8 mouse cellular contexts compared by ENCODE assay signal in genomic region chr13:72639441-72640130, GRCm38 (mm10). TPM values are rescaled to one million over a fixed set of nuclear protein-coding genes. Genes with fewer than 3 reads are reported as not detected.
A peak's percentile ranks its signal among the peaks of the same experiment; 100 is the strongest.
DNase-seq lines count a peak whose midpoint lies in the region; ATAC-seq and TF ChIP-seq lines count a peak whose summit lies in the region.

No protein-coding gene starts in this region.

- ATAC-seq in forebrain, postnatal 0 days: peak; percentile 76
- peak; percentile 62 for ATAC-seq in neural tube, embryonic 14.5 days (ENCODE audit: low read depth)

- H3K4me1 ChIP-seq in bone marrow macrophage, adult 2 months (ENCODE audit: control insufficient read depth, insufficient read depth, low read length): 0 out of 2 replicates have a peak, but pooled peaks cover 2% of the 10 kb centered on the region
- H3K4me1 ChIP-seq in forebrain, postnatal 0 days (ENCODE audit: insufficient read depth): no peaks in the 10 kb centered on the region
- peaks cover 9% of the 10 kb centered on the region; the same call in 1 of the 2 replicates for H3K4me1 ChIP-seq in neural tube, embryonic 14.5 days (ENCODE audit: control insufficient read depth, insufficient read depth, low read length)

- H3K4me2 ChIP-seq in forebrain, postnatal 0 days (ENCODE audit: low read depth): peak overlapping the region; percentile 52
- peak overlapping the region; percentile 62 for H3K4me2 ChIP-seq in neural tube, embryonic 14.5 days (ENCODE audit: low read depth, low read length)

- no peaks in the 10 kb centered on the region for H3K36me3 ChIP-seq in forebrain, postnatal 0 days (ENCODE audit: insufficient read depth)
- H3K36me3 ChIP-seq in neural tube, embryonic 14.5 days (ENCODE audit: control insufficient read depth, insufficient read depth, low read length): no peaks in the 10 kb centered on the region

- H3K9me3 ChIP-seq in forebrain, postnatal 0 days (ENCODE audit: low read length): no peaks in the 10 kb centered on the region
- no peaks in the 10 kb centered on the region for H3K9me3 ChIP-seq in neural tube, embryonic 14.5 days (ENCODE audit: control insufficient read depth, low read length)

- no peak overlapping the region for H3K9ac ChIP-seq in forebrain, postnatal 0 days
- H3K9ac ChIP-seq in neural tube, embryonic 14.5 days (replicated peaks; ENCODE audit: low read depth, low read length): 0 out of 2 replicates have a peak overlapping the region, but pooled peaks have one; percentile 16

- no peak for DNase-seq in layer of hippocampus, adult 2 months (ENCODE audit: low spot score in 2 of 2)
- DNase-seq in layer of hippocampus, postnatal 36 days: no peak
- peak; percentile 74 for DNase-seq in forebrain, postnatal 0 days
- DNase-seq in kidney, postnatal 4 days: peak; percentile 27 to 55
- no peak for DNase-seq in urinary bladder, postnatal 10 days (ENCODE audit: low spot score)
- no peak for DNase-seq in layer of hippocampus, adult 18-20 months (ENCODE audit: low spot score in 2 of 2)

- no peak for TF ChIP-seq POLR2A in bone marrow macrophage, adult 2 months (IDR thresholded peaks at IDR 0.05; ENCODE audit: borderline replicate concordance, low read depth, low read length)

- H3K27me3 ChIP-seq in forebrain, postnatal 0 days (ENCODE audit: insufficient read depth, low read length): peaks cover 71% of the 10 kb centered on the region
- peaks cover 50% of the 10 kb centered on the region for H3K27me3 ChIP-seq in neural tube, embryonic 14.5 days (ENCODE audit: control insufficient read depth, insufficient read depth, low read length)

- peak overlapping the region; percentile 48 for H3K4me3 ChIP-seq in layer of hippocampus, adult 2 months
- peak overlapping the region; percentile 58 for H3K4me3 ChIP-seq in bone marrow macrophage, adult 2 months (ENCODE audit: insufficient read depth, low read length)
- H3K4me3 ChIP-seq in forebrain, postnatal 0 days (ENCODE audit: low read depth, low read length): peak overlapping the region; percentile 27
- H3K4me3 ChIP-seq in neural tube, embryonic 14.5 days (ENCODE audit: low read depth, low read length): peak overlapping the region; percentile 26

- no peak overlapping the region for H3K27ac ChIP-seq in layer of hippocampus, adult 2 months
- H3K27ac ChIP-seq in bone marrow macrophage, adult 2 months (ENCODE audit: insufficient read depth, low read depth, low read length): no peak overlapping the region
- H3K27ac ChIP-seq in forebrain, postnatal 0 days (ENCODE audit: low read depth, low read length): no peak overlapping the region
- no peak overlapping the region for H3K27ac ChIP-seq in neural tube, embryonic 14.5 days (ENCODE audit: low read depth, low read length)

- under 1% methylated on average over 32 of the region's 32 CpGs for WGBS in forebrain, postnatal 0 days
- WGBS in neural tube, embryonic 14.5 days: 1% methylated on average over 32 of the region's 32 CpGs

- no peak for TF ChIP-seq CTCF in layer of hippocampus, adult 2 months (conservative IDR thresholded peaks at IDR 0.05)
- no peak for TF ChIP-seq CTCF in bone marrow macrophage, adult 2 months (IDR thresholded peaks at IDR 0.05; ENCODE audit: low read depth, low read length)
- no peak for TF ChIP-seq CTCF in forebrain, postnatal 0 days (IDR thresholded peaks at IDR 0.05; ENCODE audit: low read depth)

RNA-seq across cellular contexts. Expression of gene Irx2, which starts 11.0 kb away (rescaled TPM):
- under 1 TPM in 1 of 2 experiments, not detected in 1; 0.54 TPM for total RNA-seq in layer of hippocampus, adult 2 months (2021)
- total RNA-seq in layer of hippocampus, postnatal 36 days (2021): not detected
- polyA plus RNA-seq in bone marrow macrophage, adult 2 months (2012; ENCODE audit: insufficient read depth, insufficient read length, missing spikeins): not detected in 2 replicates
- total RNA-seq in forebrain, postnatal 0 days (2014; rRNA removed): 2.4 and 3.1 TPM in 2 replicates
- polyA plus RNA-seq in forebrain, postnatal 0 days (2015; fragmentation: Nextera tagmentation; extraction: Ambion mirVana): 0.98 and 2.6 TPM in 2 replicates
- polyA plus RNA-seq in neural tube, embryonic 14.5 days (2014; fragmentation: Nextera tagmentation; extraction: Ambion mirVana): 8.6 and 11.6 TPM in 2 replicates
- under 1 TPM in 1 of 2 experiments, not detected in 1; 0.32 TPM for total RNA-seq in layer of hippocampus, adult 18-20 months (2021)

Comparison
In these comparisons a context has a peak if more than half of its experiments do, and no peak if none do; other contexts are left out.
1. DNase-seq: peak in forebrain, postnatal 0 days (single experiment) and kidney, postnatal 4 days (2 of 2); none in layer of hippocampus, adult 2 months (0 of 2), layer of hippocampus, postnatal 36 days (0 of 2), urinary bladder, postnatal 10 days (single experiment) and layer of hippocampus, adult 18-20 months (0 of 2).
2. Peak in every context shown above with its lines, with median percentiles within 50 percentile points of each other: H3K4me3 ChIP-seq.